Mouse (Mus musculus) liver, embryonic 14 days (tissue): ENCODE measurements around the gene Fancf. TPM values are rescaled to one million over a fixed set of nuclear protein-coding genes. Genes with fewer than 3 reads are reported as not detected.

Source experiments
- polyA plus RNA-seq: library from polyadenylated mRNA; depleted of rRNA; stranded (reverse); fragments of >200 nt; gene quantifications from 2 replicates; pipeline ENCODE4 v1.2.3, GENCODE M21; 2012; rRNA removed

Gene Fancf
- polyA plus RNA-seq, result 6.0 and 6.5 TPM in 2 replicates

DNA sequence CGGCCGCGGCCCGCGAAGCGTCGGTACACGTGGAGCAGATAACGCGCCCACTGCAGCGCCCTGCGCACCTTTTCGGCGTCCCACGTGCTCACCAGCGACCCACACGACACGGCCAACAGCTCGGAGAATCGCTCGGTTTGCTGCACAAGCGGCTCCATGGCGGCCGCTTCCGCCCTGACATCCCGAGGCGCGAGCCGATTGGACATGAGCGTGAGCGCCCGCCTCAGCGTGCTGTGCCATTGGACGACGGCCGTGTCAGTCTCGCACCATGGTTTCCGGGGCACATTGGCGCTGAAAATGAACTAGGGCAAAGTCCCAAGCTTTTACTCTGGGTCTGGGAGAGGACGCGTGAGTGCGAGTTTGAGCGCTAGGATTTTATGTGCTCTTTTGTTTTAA lies at the start of gene Fancf:
Gene Fancf (minus strand): TSS at position 171 of the 396 bp plus-strand sequence.

GRCm38 (mm10) chr7:51861250-51862096 lies 594 bp downstream of the Fancf start, which contains the start of gene Gas2:
Gene Gas2 (plus strand): TSS chr7:51862015.

Other genes with a start within 250 kb of the Fancf start
- gene Slc17a6, start 240.3 kb downstream of the Fancf start, polyA plus RNA-seq, result 0.01 TPM in 1 of 2 replicates, not detected in the other
- gene Gas2, start 252 bp downstream of the Fancf start, polyA plus RNA-seq, result 2.4 and 2.8 TPM in 2 replicates
- gene Svip, start 143.8 kb upstream of the Fancf start, polyA plus RNA-seq, result 12.4 and 14.9 TPM in 2 replicates
- gene 1700015G11Rik, start 153.5 kb upstream of the Fancf start, polyA plus RNA-seq, result not detected in 2 replicates